Mouse (Mus musculus): ENCODE data around the gene Acin1. TPM values are rescaled to one million over a fixed set of nuclear protein-coding genes. Genes with fewer than 3 reads are reported as not detected.

The Acin1 gene
- polyA plus RNA-seq (2012; rRNA removed), result 356 and 358 TPM in 2 replicates

DNA sequence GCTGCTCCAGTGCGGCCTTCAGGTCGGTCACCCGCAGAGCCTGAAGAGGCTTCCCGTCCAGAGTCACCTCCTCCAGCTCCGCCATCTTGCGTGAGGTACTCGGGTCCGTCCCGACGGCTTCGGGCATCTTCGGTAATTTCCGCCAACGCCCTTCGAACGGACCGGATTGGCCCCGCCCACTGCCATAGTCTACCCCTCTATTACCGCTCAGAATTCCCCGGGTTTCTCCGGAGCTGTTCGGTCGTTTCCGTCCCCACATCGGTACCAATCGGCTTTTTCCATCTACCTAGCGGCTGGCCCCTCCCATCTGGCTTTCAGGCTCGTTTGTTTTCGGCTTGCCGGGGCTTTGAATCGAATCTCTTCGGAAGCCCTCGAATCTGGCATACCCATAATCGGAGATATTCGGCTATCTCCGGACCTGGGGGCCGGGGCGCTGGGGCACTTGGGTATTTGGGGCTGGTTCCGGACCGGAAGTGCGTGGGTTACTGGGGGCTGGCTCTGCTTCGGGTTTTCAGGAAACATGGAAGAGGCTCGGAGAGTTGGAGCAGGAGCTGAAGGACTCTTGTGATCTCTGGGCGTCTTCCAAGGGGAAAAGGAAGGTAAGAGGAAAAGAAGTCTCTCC lies at the start of gene Acin1:
Gene Acin1 (minus strand): TSS at position 410 of the 622 bp plus-strand sequence.

GRCm38 (mm10) chr14:54712074-54712473 lies 25.3 kb upstream of the Acin1 start, which contains the start of gene Cebpe:
TSS of gene Cebpe (minus strand) at chr14:54712174.

DNA sequence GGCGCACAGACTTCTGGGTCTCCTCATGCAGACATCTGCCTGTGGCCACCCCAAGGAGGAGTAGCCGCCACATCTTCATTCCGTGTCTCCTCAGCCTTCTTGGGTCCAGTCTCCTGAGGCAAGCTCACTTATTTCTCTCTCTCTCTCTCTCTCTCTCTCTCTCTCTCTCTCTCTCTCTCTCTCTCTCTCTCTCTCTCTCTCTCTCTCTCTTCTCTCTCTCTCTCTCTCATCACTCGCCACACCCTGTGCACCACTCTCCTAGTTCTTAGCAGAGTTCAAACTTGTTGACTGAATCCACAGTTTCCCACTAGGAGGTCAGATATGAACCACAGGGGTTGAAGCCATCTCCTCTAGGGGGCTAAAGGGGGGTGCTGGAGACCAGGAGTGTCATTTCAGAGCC lies 12.0 kb upstream of the Acin1 start, which contains the start of gene Gm29776:
Gene Gm29776 (minus strand): TSS at position 101 of the 400 bp plus-strand sequence.

GRCm38 (mm10) chr14:54686063-54686521 lies 639 bp downstream of the Acin1 start, which contains the start of gene 1700123O20Rik:
TSS of gene 1700123O20Rik (plus strand) at chr14:54686216.

GRCm38 (mm10) chr14:54641305-54641969 lies 45.3 kb downstream of the Acin1 start, which contains the start of gene Cdh24:
TSS of gene Cdh24 (minus strand) at chr14:54641364.

DNA sequence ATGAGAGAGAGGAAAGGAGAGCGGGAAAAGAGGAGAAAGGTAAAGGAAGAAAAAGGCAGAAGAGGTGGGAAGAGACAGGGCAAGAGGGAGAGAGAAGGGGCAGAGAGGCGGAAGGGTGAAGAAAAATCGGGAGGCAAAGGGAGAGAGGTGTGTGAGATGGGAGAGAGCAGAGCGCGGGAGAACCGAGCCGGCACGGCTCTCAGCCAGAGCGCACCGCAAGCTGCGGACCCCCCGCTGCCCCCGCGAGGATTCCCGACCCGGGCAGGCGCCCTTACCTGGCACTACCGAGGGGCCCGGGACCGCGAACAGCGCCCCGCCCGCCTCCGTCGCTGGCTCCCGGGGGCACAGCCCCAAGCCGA lies 45.8 kb downstream of the Acin1 start, which contains the start of gene Gm17606:
Gene Gm17606 (plus strand): TSS at position 7 of the 359 bp plus-strand sequence.

GRCm38 (mm10) chr14:54621133-54621532 lies 65.6 kb downstream of the Acin1 start, which contains the start of gene Psmb11:
TSS of gene Psmb11 (plus strand) at chr14:54621433.

GRCm38 (mm10) chr14:54617897-54618365 lies 68.8 kb downstream of the Acin1 start, which contains the start of gene Psmb5:
TSS of gene Psmb5 (minus strand) at chr14:54618022.

DNA sequence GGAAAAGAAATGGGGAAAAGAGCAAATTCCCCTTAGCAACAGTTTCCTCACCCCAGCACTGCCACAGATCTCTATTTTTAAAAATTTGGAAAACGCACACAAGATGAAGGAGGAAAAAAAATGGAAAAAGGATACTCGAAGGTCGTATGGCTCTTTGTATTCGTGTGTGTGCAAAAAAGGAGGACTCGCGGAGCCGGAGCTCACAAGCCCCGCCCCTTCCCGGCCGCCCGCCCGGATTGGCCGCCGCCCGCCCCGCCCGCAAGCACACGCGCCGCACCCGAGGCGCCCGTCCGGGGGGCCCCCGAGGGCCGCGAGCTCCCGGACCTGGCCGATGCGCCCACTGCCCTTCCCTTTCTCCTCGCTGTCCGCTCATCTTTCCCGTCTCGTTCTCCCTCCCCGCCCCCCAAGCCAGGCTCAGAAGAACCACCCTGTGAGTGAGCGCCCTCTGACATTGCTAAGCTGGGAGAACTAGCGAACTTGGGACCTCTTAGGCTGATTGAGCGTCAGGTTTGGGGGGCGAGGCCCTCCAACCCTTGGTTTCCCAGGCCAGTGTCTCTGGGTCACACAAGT lies 80.9 kb downstream of the Acin1 start, which contains the start of gene 4931414P19Rik:
Gene 4931414P19Rik (minus strand): TSS at position 242 of the 570 bp plus-strand sequence.

Other genes with a start within 250 kb of the Acin1 start
- gene Lrp10, start 222.8 kb downstream of the Acin1 start, polyA plus RNA-seq (2012; rRNA removed), result 31.8 and 38.1 TPM in 2 replicates
- 20.9 and 22.1 TPM in 2 replicates for gene Rem2, start 210.8 kb downstream of the Acin1 start, polyA plus RNA-seq (2012; rRNA removed)
- 86.0 and 93.6 TPM in 2 replicates for gene Prmt5, start 169.4 kb downstream of the Acin1 start, polyA plus RNA-seq (2012; rRNA removed)
- 19.3 and 21.2 TPM in 2 replicates for gene Haus4, start 132.3 kb downstream of the Acin1 start, polyA plus RNA-seq (2012; rRNA removed)
- gene Ajuba, start 109.4 kb downstream of the Acin1 start, polyA plus RNA-seq (2012; rRNA removed), result 18.8 and 22.4 TPM in 2 replicates
- gene 4931414P19Rik, start 80.9 kb downstream of the Acin1 start, polyA plus RNA-seq (2012; rRNA removed), result 12.6 and 15.1 TPM in 2 replicates
- gene Psmb5, start 68.9 kb downstream of the Acin1 start, polyA plus RNA-seq (2012; rRNA removed), result 256 and 274 TPM in 2 replicates
- gene Psmb11, start 65.5 kb downstream of the Acin1 start, polyA plus RNA-seq (2012; rRNA removed), result 0.06 and 0.39 TPM in 2 replicates
- not detected in 2 replicates for gene Gm17606, start 46.0 kb downstream of the Acin1 start, polyA plus RNA-seq (2012; rRNA removed)
- gene Cdh24, start 45.6 kb downstream of the Acin1 start, polyA plus RNA-seq (2012; rRNA removed), result 58.5 and 72.3 TPM in 2 replicates
- gene 1700123O20Rik, start 715 bp downstream of the Acin1 start, polyA plus RNA-seq (2012; rRNA removed), result 70.3 and 72.1 TPM in 2 replicates
- 0.09 and 0.20 TPM in 2 replicates for gene Gm29776, start 11.9 kb upstream of the Acin1 start, polyA plus RNA-seq (2012; rRNA removed)
- gene Cebpe, start 25.2 kb upstream of the Acin1 start, polyA plus RNA-seq (2012; rRNA removed), result 0.16 and 0.17 TPM in 2 replicates
- gene Slc7a8, start 95.0 kb upstream of the Acin1 start, polyA plus RNA-seq (2012; rRNA removed), result 9.6 and 9.9 TPM in 2 replicates
- not detected in 2 replicates for gene Rnf212b, start 127.2 kb upstream of the Acin1 start, polyA plus RNA-seq (2012; rRNA removed)
- 8.5 and 9.0 TPM in 2 replicates for gene Homez, start 184.0 kb upstream of the Acin1 start, polyA plus RNA-seq (2012; rRNA removed)
- 14.7 and 18.0 TPM in 2 replicates for gene Ppp1r3e, start 190.6 kb upstream of the Acin1 start, polyA plus RNA-seq (2012; rRNA removed)
- gene Bcl2l2, start 196.4 kb upstream of the Acin1 start, polyA plus RNA-seq (2012; rRNA removed), result 47.4 and 48.0 TPM in 2 replicates
- 0.39 and 0.41 TPM in 2 replicates for gene Gm20521, start 196.5 kb upstream of the Acin1 start, polyA plus RNA-seq (2012; rRNA removed)
- gene Pabpn1, start 205.6 kb upstream of the Acin1 start, polyA plus RNA-seq (2012; rRNA removed), result 736 and 777 TPM in 2 replicates
- 504 and 538 TPM in 2 replicates for gene Slc22a17, start 226.2 kb upstream of the Acin1 start, polyA plus RNA-seq (2012; rRNA removed)
- gene Efs, start 239.2 kb upstream of the Acin1 start, polyA plus RNA-seq (2012; rRNA removed), result 33.6 and 38.5 TPM in 2 replicates
- gene Il25, start 245.8 kb upstream of the Acin1 start, polyA plus RNA-seq (2012; rRNA removed), result 0.35 and 0.47 TPM in 2 replicates
- gene Cmtm5, start 249.3 kb upstream of the Acin1 start, polyA plus RNA-seq (2012; rRNA removed), result 3.6 and 8.9 TPM in 2 replicates

All from central nervous system, embryonic 14 days (tissue).